Mouse (Mus musculus): ENCODE results near the gene Cyld.

Cyld gene

GRCm38 (mm10) chr8:88689151-88689550 is 7.7 kb upstream of the Cyld start:
- no peak for DNase-seq (ENCODE audit: low spot score)

DNA sequence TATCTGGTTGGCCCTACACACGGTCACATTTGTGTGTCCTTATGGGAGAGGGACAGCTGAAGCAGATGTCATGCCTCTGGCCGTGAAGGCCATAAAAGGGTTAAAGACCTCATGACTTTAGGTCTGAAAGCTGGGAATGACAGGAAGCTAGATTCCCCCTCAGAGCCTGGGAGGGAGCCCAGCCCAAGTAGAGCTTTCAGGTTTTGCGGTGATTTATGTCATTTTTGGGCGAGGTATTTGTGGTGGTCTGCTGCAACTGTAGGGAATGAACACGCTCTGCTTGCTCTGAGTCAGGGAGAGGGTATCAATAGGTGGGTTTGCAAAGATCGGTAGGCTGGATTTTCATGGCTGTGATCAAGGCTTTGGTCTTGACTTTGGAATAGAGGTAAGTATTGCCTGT is 6.9 kb upstream of the Cyld start:
- no peak for DNase-seq (ENCODE audit: low spot score)

DNA sequence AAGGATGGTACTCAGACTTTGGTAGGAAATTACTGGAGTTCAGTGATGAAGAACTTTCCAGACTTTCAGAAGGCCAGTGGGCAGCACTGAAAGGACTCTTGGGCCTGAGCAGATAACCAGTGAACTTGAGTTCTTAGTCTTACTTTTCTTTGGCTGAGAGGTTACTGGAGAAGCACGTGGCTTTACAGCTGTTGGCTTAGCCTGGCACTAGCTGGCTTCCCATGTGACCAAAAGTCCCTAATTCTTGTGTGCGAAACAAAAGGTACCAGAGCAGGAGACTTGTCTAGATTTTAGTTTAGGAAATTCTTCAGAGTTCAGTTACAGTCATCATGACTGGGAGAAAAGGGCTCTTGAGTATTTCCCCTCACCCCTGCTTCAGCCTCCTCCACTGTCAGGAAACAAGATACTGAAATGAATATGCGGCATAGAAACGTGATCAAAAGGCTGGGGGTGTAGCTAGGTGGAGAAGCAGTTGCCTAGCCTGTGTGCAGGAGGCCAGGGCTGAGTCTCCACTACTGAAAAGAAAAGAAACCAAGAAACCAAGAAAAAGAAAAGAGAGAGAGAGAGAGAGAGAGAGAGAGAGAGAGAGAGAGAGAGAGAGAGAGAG is 5.4 kb upstream of the Cyld start:
- DNase-seq (ENCODE audit: low spot score), result no peak

DNA sequence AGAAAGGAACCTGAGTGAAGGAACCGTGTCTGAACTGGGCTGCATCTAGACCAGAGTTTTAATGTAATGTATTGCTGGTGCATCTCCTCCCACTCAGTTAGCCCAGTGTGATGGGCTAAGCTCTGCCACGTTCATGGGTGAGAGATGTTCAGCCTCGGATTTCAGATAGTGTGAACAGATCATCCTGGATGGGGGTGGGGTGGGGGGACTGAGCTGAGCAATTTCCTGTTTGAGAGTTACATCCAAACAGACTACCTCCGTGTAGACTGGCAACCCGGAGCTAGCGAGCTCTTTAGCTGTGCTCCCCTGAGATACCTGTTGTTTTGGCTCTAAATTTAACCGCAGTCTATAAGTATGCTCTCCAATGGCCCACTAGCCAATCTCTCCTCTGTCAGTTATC is 4.9 kb upstream of the Cyld start:
- no peak for DNase-seq (ENCODE audit: low spot score)

GRCm38 (mm10) chr8:88692866-88693265 is 4.0 kb upstream of the Cyld start:
- DNase-seq (ENCODE audit: low spot score), result no peak

DNA sequence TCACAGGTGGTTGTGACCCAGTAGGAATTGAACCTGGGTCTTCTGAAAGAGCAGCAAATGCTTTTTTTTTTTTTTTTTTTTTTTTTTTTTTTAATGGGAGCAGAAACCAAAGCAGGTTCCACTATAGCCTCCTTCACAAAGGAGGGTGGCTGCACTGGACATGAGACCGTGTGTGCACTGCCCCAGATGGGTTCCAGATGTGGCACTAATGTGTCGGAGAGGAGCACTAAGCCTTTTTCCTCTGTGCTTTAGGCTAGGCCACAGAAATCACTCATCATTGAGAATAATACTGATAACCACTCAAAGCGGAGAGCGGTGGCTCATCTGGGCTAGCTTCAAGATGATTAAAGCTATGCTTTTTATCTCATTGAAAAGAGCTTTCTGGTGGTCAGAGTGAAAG is 3.5 kb upstream of the Cyld start:
- DNase-seq (ENCODE audit: low spot score), result no peak

- no peak for DNase-seq (ENCODE audit: low spot score)
These were observed 2.5 kb upstream of the Cyld start for GRCm38 (mm10) chr8:88694291-88694690.

GRCm38 (mm10) chr8:88696228-88696627 is 600 bp upstream of the Cyld start:
- DNase-seq (ENCODE audit: low spot score), result no peak

GRCm38 (mm10) chr8:88697642-88698031 is 809 bp downstream of the Cyld start:
- DNase-seq (ENCODE audit: low spot score), result no peak

DNA sequence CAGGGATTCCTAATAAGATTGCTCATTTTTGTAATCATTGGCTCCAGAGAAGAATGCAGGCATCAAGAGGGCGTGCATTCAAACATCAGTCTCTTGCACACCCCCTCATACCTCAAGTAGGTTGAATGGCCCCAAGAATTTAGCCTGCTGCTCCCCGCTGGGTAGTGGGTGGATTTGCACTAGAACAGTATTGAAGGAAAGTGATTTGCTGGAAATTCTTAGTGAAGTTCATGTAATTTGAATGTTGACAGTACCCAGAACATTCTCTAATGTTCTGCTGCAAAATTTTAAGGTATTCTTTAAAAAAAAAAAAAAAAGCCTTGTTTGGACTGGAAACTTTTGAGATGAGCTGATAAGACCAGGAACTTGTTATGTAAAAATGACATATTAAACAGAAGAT is 1.2 kb downstream of the Cyld start:
- peak; percentile 7 for DNase-seq (ENCODE audit: low spot score)

DNA sequence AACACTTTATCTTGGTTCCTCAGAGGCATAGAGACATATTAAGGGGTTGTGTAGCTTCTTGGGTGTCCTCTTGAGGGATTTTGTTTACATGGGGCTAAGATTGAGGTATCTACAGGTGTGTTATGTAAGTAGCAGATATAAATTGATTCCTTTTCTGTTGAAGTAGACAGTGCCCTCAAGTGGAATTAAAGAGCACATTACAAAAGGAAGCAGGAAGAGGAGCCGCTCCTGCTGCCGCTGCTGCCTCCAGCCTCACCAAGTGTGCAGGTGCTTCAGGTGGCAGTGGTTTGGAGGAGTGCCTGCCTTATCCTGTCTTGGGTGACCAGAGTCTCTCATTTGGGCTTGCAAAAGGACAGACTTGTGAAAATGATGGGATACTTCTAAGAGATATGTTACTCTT is 4.8 kb downstream of the Cyld start:
- DNase-seq (ENCODE audit: low spot score), result peak; percentile 33

GRCm38 (mm10) chr8:88702816-88703215 is 6.0 kb downstream of the Cyld start:
- DNase-seq (ENCODE audit: low spot score), result no peak

DNA sequence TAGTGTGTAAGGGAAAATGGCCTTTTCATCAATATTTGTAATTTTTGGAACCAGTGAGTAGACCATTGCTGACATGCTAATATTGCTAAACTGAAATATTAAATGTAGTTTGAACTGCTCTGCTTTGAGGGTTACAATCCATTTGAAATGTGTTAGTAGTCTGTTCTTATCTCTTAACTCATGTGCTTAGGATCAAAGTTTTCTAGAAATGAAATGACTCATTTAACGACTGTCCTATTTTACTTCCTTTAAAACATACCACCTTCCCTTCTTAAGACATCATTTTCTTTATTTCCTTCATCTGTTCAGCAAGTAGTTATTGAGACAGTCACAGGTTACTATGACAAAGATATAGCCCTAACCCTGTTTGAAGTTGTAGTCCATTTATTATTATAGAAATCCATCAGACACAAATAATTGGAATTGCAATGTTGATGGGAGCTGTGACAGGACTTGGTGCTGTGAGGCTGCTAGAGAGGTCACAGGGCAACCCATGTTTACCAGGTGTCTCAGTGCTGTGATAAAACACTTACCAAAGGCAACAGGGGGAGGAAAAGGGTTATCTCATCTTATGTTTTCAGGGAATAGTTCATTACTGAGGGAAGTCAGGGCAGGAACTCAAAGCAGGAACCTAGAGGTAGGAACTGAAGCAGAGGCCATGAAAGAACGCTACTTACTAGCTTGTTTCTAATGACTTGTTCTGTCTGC is 26.6 kb downstream of the Cyld start:
- DNase-seq (ENCODE audit: low spot score), result no peak

DNA sequence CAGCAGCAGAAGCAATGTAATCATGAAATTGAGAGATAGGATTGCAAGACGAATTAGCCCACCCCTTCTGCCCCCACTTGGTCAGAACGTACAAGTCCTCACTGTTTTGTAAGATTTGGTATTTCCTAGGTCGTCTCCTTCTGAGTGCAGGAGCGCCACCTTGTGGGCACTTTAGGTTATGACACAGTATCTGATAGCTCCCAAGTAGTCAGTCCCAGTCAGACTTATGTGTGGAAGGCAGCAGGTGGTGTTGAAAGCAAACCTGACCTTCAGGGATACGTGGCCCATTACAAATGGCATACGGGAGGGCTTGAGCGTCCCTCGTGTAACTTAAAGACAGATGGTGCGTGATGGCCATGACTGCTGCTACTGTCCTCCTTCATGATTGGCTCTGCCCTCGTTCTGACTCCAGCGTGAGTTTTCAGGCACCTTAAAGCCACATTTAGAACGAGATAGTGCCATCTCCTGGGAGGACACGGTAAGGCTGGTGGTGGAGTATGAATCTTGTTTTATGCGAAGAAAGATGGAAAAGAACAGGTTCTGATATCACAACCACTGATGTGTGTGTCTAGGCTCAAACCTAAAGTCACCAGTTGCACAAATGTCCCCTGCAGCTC is 58.5 kb downstream of the Cyld start:
- peak; percentile 94 for DNase-seq (ENCODE audit: low spot score)

- DNase-seq (ENCODE audit: low spot score), result no peak
These were observed 65.2 kb downstream of the Cyld start for GRCm38 (mm10) chr8:88761980-88762379.

DNA sequence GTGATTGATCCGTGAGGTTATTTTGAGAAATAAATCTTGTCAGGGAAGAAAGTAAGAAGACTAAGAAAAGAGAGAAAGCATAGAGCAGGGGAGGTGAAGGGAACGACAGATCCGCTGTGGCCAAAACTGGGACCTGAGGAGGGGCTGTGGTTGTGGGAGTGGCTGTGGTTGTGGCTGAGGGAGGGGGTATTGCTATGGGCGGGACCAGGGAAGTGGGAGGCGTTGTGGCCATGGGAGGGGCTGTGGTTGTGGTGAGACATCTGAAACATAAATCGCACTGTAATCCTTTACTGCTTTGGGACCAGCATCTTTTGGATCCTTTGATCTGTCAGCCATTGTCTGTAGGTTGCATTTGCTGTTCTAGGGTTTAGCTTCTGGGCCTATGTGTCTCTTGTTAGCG is 74.4 kb downstream of the Cyld start:
- DNase-seq (ENCODE audit: low spot score), result no peak

DNA sequence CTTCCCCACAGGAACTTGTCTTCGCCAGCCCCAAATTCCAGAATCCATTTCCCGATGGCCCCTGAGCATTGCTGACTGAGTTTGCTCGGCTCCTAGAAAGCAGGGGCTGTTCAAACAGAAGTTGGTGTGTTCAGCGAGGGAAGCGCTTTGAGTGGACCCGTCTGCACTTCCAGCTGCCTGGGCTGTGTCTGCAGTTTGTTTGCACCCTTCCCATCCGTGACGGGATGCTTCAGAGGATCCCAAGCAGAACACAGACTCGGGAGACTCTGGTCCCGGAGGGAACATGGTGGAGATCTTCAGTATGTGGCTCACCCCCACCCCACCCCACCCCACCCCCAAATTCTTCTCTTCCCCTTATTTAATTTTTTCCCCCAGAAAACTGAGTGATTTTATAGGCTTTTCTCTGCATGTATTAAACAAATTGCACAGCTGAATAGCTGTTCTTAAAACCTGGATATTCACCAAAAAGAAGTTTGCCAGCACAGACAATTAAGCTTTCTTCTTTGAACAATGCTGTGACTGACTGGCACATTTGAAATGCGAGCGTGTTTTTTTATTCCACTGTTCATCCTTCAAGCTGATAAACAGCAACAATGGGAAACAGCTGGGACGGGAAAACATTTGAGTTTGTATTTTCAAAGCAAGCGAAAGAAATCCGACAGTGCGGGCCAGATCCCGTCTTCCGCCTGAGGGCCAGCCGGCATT is 77.9 kb downstream of the Cyld start:
- DNase-seq (ENCODE audit: low spot score), result no peak

GRCm38 (mm10) chr8:88775298-88775646 is 78.4 kb downstream of the Cyld start:
- DNase-seq (ENCODE audit: low spot score), result no peak

DNA sequence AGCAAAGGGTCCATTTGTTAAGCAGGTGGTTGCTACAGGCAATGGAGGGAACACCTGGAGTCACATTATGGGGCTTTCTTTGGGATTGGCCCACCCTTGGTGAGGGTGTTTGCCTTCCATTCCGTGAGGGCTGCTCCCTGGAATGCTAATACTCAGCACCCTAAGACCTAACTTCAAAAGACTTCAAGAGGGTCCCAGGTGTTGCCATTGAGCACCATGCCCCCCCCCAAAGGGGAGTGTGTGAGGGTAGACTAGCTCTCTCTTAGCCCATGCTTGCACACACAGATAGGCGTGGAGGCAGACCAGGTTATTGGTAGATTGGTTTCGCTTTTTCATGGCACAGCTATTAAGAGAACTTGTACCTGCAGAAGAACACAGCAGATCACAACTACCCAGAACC is 83.3 kb downstream of the Cyld start:
- no peak for DNase-seq (ENCODE audit: low spot score)

DNA sequence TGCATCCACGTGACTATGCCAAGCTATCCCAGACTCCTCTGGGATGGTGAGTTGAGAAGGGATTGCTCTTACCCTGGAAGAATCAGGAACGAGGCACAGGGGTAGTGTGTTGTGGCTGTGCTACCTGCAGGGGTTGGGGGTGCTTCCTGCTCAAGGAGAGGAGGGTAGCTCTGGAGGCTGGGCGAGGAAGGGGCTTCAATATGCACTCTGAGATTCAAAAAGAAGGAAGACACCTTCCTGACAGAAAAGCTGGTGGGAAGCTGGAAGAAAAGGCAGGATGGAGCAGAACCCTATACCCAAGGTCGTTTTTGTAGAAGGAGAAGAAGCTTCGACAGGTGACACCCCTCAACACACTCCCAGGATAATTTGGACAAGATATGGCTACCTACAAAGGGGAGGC is 84.5 kb downstream of the Cyld start:
- DNase-seq (ENCODE audit: low spot score), result no peak

GRCm38 (mm10) chr8:88783722-88784121 is 86.9 kb downstream of the Cyld start:
- no peak for DNase-seq (ENCODE audit: low spot score)

- DNase-seq (ENCODE audit: low spot score), result peak; percentile 26
These were observed 91.5 kb downstream of the Cyld start for GRCm38 (mm10) chr8:88788335-88788734.

DNA sequence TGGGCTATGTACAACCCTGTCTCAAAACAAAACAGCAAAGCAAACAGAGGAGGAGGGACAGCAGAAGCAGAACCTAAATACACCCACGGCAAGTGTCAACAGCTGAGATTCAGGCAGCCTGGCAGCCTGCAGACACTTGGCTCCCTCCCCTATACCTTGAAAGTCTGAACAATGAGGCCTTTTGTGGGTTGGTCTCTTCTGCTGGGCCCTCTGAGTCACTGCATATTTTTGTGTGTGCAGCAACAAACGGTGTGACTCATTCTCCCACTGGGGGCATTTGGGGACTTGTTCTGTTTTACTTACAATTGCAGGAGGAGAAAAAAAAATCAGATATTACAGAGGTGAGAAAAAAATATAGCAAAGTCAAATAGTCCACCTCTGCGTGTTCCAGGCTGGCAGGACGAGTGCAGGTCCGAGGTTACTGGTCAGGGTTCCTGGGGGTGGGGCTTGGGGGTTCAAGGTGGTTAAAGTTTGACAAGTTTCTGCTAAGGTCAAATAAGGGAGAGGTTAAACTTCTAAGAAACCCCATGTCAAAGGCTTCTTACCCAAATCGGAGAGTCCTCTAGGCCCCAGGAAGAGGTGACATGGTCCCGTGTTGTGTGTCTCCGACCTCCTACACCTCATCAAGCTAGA is 96.0 kb downstream of the Cyld start:
- DNase-seq (ENCODE audit: low spot score), result no peak

Data from retina, embryonic 14.5 days (tissue).